Mouse (Mus musculus) ES-Bruce4 (cell line): ENCODE measurements around the gene Gm44805.

Experiments used
- CTCF ChIP-seq: IDR thresholded peaks from one replicate; pipeline ENCODE4 v1.8.1; 2011; ENCODE audit warnings: low read depth, low read length
- EP300 ChIP-seq: IDR thresholded peaks from 2 replicates; pipeline ENCODE4 v1.6.1; 2011; ENCODE audit warnings: low read depth, low read length; ENCODE audit not compliant: insufficient read depth
- POLR2A ChIP-seq: IDR thresholded peaks from one replicate; pipeline ENCODE4 v1.8.1; 2011; ENCODE audit warnings: low read length; ENCODE audit not compliant: insufficient read depth

DNA sequence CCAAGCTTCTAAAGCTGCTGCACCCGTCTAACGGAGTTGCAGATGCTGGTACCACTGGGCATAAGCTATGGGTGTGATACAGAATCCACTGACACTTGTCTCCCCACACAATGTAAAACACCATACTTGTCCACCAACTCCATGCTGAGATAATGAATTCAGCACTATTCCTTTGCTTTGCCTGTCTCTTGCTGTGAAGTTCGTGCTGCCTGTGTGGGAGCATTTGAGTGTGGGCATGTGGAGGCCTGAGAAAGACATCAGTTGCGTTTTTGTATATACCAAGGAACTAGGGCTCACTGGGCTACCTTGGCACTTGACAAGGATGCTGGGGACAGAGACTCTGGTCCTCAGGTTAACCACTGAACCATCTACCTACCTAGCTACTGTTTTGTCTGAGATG, 40.0 kb downstream of the Gm44805 start:
- TF ChIP-seq CTCF = no peak
- TF ChIP-seq POLR2A = no peak
- no peak for TF ChIP-seq EP300
